Mouse (Mus musculus) liver, embryonic 11.5 days (tissue): ENCODE measurements at regions not wholly inside any gene's neighbourhood (a gene's known extent, or its start where the extent isn't known, plus 50 kb on each side); places are given as distances from the start of the nearest gene placed in this dataset.

ENCODE experiments used
- ATAC-seq: fragments of 200-750 bp; cut with Nextera tagmentation; replicated peaks from 2 replicates; pipeline ENCODE4 v1.8.0; 2017; ENCODE audit warnings: moderate number of reproducible peaks, mild to moderate bottlenecking, moderate TSS enrichment, moderate library complexity; ENCODE audit not compliant: low FRiP score
- DNase-seq: peaks from one replicate; pipeline ENCODE4 v3.0.0-alpha.2; 2017; ENCODE audit warnings: low spot score
- H3K27ac ChIP-seq: fragments of 300-500 bp; sonication (generic); 2 replicates; pipeline ENCODE4 v1.5.1; 2014; ENCODE audit warnings: mild to moderate bottlenecking, low read depth, low read length, control low read depth
- H3K27me3 ChIP-seq: fragments of 300-500 bp; sonication (generic); replicated peaks from 2 replicates; pipeline ENCODE4 v1.6.1; 2014; ENCODE audit warnings: low read length, mixed read lengths; ENCODE audit not compliant: control insufficient read depth, insufficient read depth
- H3K36me3 ChIP-seq: fragments of 300-500 bp; sonication (generic); 2 replicates; pipeline ENCODE4 v1.6.1; 2014; ENCODE audit warnings: mild to moderate bottlenecking, low read length, moderate library complexity, mixed read lengths; ENCODE audit not compliant: control insufficient read depth, insufficient read depth
- H3K4me1 ChIP-seq: fragments of 300-500 bp; sonication (generic); replicated peaks from 2 replicates; pipeline ENCODE4 v1.6.1; 2014; ENCODE audit warnings: low read length, mixed read lengths; ENCODE audit not compliant: control insufficient read depth, insufficient read depth
- H3K4me2 ChIP-seq: fragments of 300-500 bp; sonication (generic); 2 replicates; pipeline ENCODE4 v1.6.1; 2014; ENCODE audit warnings: mild to moderate bottlenecking, control low read depth, moderate library complexity
- H3K4me3 ChIP-seq: fragments of 300-500 bp; sonication (generic); 2 replicates; pipeline ENCODE4 v1.5.1; 2014; ENCODE audit warnings: low read depth, low read length, control low read depth
- H3K9ac ChIP-seq: fragments of 300-500 bp; sonication (generic); 2 replicates; pipeline ENCODE4 v1.6.1; 2014; ENCODE audit warnings: low read depth, low read length, control low read depth
- H3K9me3 ChIP-seq: fragments of 300-500 bp; sonication (generic); 2 replicates; pipeline ENCODE4 v1.6.1; 2016; ENCODE audit warnings: low read length, inconsistent platforms, mixed read lengths; ENCODE audit not compliant: control insufficient read depth
- WGBS: fragments of 180-500 bp; shearing (Covaris S2); extraction: QIAGEN DNeasy Blood & Tissue Kit; methylation state at CpG from one replicate; pipeline ENCODE4 v1.1.7; 2014; 5-methylcytosine and 5-hydroxymethylcytosine counted together

- H3K27ac ChIP-seq: no peak overlapping the region
- no peaks in the 10 kb centered on the region for H3K36me3 ChIP-seq
- no peak overlapping the region for H3K4me3 ChIP-seq
- no peak for DNase-seq
- H3K9me3 ChIP-seq: no peaks in the 10 kb centered on the region
- ATAC-seq: no peak
- no peak overlapping the region for H3K9ac ChIP-seq
- no peak overlapping the region for H3K4me2 ChIP-seq
- H3K27me3 ChIP-seq: no peaks in the 10 kb centered on the region
- 60% methylated on average over 3 of the region's 3 CpGs for WGBS
- no peaks in the 10 kb centered on the region for H3K4me1 ChIP-seq
These were observed 362.6 kb downstream of the Rfpl4b start for GRCm38 (mm10) chr10:38458975-38459374.

DNA sequence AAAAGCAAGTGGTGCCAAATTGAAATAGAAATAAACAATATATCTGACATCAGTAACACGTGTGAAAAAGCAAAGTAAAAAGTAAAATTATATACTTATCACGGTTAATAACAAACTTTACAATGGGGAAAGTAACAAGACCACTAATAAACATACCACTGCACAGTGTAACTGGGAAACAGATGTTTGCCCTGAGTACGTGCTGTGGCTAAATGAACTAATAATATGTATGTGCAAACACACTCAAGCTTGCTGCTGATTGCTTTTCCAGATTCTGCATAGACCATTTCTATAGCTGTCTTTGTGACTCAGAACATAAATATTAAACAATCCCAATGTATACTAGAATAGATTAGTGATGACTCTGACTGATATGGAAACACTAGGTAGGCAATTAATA, 363.2 kb downstream of the Rfpl4b start:
- Histone ChIP-seq H3K4me2 (no peak overlapping the region), H3K4me3 (no peak overlapping the region), H3K4me1 (no peaks in the 10 kb centered on the region), H3K9me3 (no peaks in the 10 kb centered on the region), H3K27me3 (no peaks in the 10 kb centered on the region), H3K36me3 (no peaks in the 10 kb centered on the region), H3K9ac (no peak overlapping the region), H3K27ac (no peak overlapping the region)
- ATAC-seq (no peak), DNase-seq (no peak)
- WGBS: 64% methylated on average over 3 of the region's 3 CpGs

DNA sequence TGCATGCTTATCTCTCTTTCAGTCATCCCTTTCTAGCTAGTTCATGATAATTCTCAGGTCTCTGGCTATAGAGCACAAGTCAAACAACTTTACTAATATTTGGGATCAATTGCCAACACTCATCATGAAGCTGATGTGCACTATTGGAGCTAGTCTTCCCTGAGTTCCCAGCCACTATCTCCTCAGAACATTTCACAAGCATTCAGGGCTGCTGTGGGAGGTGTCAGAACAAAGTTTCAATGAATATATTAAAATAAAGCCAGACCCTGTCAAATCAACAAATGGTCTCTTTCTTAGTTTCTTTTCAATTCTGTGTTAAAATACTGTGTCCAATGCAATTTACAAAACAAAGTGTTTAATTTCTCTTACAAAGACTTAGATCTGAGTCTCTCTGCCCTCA, 364.8 kb downstream of the Rfpl4b start:
- no peak overlapping the region for H3K27ac ChIP-seq
- H3K9me3 ChIP-seq: no peaks in the 10 kb centered on the region
- H3K9ac ChIP-seq: no peak overlapping the region
- no peak for ATAC-seq
- H3K4me3 ChIP-seq: no peak overlapping the region
- H3K4me1 ChIP-seq: no peaks in the 10 kb centered on the region
- no peak overlapping the region for H3K4me2 ChIP-seq
- H3K36me3 ChIP-seq: no peaks in the 10 kb centered on the region
- no peaks in the 10 kb centered on the region for H3K27me3 ChIP-seq
- no peak for DNase-seq

- Histone ChIP-seq H3K4me1 (no peaks in the 10 kb centered on the region), H3K27ac (no peak overlapping the region), H3K27me3 (no peaks in the 10 kb centered on the region), H3K36me3 (no peaks in the 10 kb centered on the region), H3K9me3 (no peaks in the 10 kb centered on the region), H3K9ac (no peak overlapping the region), H3K4me2 (no peak overlapping the region), H3K4me3 (no peak overlapping the region)
- 68% methylated on average over 4 of the region's 4 CpGs for WGBS
- ATAC-seq (no peak), DNase-seq (no peak)
These were observed 372.3 kb downstream of the Rfpl4b start for GRCm38 (mm10) chr10:38449263-38449662.

GRCm38 (mm10) chr10:38447706-38448105, 373.9 kb downstream of the Rfpl4b start:
- DNase-seq (no peak), ATAC-seq (no peak)
- Histone ChIP-seq H3K36me3 (no peaks in the 10 kb centered on the region), H3K4me1 (no peaks in the 10 kb centered on the region), H3K27ac (no peak overlapping the region), H3K9ac (no peak overlapping the region), H3K27me3 (no peaks in the 10 kb centered on the region), H3K9me3 (no peaks in the 10 kb centered on the region), H3K4me2 (no peak overlapping the region), H3K4me3 (no peak overlapping the region)
- WGBS: 90% methylated on average over 1 of the region's 1 CpGs

DNA sequence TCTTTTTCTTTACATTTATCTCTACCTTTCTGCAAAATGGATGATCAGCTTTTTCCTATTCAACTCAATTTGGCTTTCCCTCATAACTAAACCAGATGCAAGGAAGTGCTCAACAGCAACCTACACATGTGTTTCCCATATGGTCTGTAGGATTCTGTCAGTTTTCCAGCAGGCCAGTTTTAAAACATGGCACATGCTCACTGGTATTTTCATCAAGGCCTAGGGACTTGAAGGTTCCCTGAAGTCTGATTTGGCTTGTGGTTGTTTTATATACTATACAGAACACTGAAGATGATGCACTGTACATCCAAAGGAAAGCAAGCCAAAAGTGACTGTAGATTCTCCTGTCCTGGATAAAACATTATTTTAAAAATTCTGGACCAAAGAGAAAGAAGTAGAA, 374.3 kb downstream of the Rfpl4b start:
- H3K9ac ChIP-seq: no peak overlapping the region
- H3K9me3 ChIP-seq: no peaks in the 10 kb centered on the region
- no peak overlapping the region for H3K27ac ChIP-seq
- H3K4me1 ChIP-seq: no peaks in the 10 kb centered on the region
- no peak for ATAC-seq
- no peaks in the 10 kb centered on the region for H3K36me3 ChIP-seq
- no peak for DNase-seq
- H3K27me3 ChIP-seq: no peaks in the 10 kb centered on the region
- no peak overlapping the region for H3K4me3 ChIP-seq
- H3K4me2 ChIP-seq: no peak overlapping the region

GRCm38 (mm10) chr10:38439286-38439685, 382.3 kb downstream of the Rfpl4b start:
- Histone ChIP-seq H3K4me1 (no peaks in the 10 kb centered on the region), H3K9ac (no peak overlapping the region), H3K27me3 (no peaks in the 10 kb centered on the region), H3K36me3 (no peaks in the 10 kb centered on the region), H3K4me2 (no peak overlapping the region), H3K27ac (no peak overlapping the region), H3K4me3 (no peak overlapping the region), H3K9me3 (no peaks in the 10 kb centered on the region)
- ATAC-seq (no peak), DNase-seq (no peak)
- whole genome bisulfite sequencing: 84% methylated on average over 2 of the region's 2 CpGs

DNA sequence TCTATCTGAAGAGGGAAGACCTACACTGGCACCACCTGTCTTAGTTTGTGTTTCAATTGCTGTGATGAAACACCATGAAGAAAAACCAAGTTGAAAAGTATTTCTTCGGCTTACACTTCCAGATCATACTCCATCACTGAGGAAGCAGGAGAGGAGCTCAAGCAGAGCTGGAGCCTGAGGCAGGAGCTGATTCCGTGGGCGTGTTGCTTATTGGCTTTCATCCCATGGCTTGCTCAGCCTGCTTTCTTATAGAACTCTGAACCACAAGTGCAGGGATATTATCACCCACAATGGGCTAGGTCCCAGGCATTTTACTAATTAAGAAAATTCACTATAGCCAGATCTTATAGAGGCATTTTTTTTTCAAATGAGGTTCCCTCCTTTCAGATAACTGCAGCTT, 384.7 kb downstream of the Rfpl4b start:
- no peaks in the 10 kb centered on the region for H3K36me3 ChIP-seq
- WGBS: 71% methylated on average over 3 of the region's 3 CpGs
- no peaks in the 10 kb centered on the region for H3K4me1 ChIP-seq
- H3K4me3 ChIP-seq: no peak overlapping the region
- H3K9ac ChIP-seq: no peak overlapping the region
- DNase-seq: no peak
- H3K27me3 ChIP-seq: no peaks in the 10 kb centered on the region
- no peak overlapping the region for H3K4me2 ChIP-seq
- no peak overlapping the region for H3K27ac ChIP-seq
- no peaks in the 10 kb centered on the region for H3K9me3 ChIP-seq
- ATAC-seq: no peak

DNA sequence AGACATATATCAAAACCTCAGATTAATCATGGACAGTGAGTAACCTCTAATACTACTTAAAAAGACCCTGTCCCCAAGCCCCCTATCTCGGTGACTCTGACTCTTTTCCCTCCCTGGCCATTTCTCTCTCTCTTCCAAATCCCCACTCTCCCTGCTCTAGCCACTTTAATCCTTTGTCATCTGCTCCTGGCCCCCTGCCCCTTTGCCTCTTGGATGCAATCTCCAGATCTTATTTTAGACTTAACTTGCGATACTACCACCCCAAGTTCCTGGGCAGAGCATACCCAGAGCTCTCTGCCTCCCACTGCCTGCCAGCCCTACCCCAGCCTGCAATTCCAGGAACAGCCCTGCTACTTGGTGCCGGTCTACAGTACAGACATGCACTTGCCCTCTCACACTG, 400.0 kb downstream of the Rfpl4b start:
- DNase-seq: no peak
- H3K27ac ChIP-seq: no peak overlapping the region
- H3K9me3 ChIP-seq: no peaks in the 10 kb centered on the region
- no peak overlapping the region for H3K4me2 ChIP-seq
- no peaks in the 10 kb centered on the region for H3K36me3 ChIP-seq
- 82% methylated on average over 3 of the region's 3 CpGs for WGBS
- no peak for ATAC-seq
- H3K4me1 ChIP-seq: no peaks in the 10 kb centered on the region
- no peak overlapping the region for H3K9ac ChIP-seq
- no peaks in the 10 kb centered on the region for H3K27me3 ChIP-seq
- no peak overlapping the region for H3K4me3 ChIP-seq
